Mouse (Mus musculus): ENCODE data around the gene Spred2. TPM values are rescaled to one million over a fixed set of nuclear protein-coding genes. Genes with fewer than 3 reads are reported as not detected.

The Spred2 gene
- polyA plus RNA-seq, 2 experiments, result 1.0 to 3.1 TPM

DNA sequence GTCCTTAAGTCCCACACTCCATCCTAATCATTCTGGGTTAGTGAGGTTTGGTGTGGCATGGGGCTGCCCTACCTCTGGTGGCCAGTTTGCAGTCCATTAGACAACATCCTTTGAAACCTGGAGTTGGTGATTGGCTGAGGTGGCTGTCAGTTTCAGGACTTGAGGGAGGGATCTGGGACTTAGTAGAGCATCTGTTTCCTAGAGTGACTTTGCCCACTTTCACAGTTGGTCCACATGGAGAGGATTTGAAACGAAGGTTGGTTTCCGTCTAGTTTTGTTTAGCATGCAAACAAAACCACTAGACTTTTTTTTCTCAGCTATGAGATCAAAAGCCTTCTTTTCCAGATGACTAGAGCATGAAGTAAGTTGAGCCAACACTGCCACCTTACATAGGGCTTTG is 53.5 kb downstream of the Spred2 start:
- Histone ChIP-seq H3K4me1 (replicated peaks; ENCODE audit: control insufficient read depth in 2 of 2, insufficient read depth in 2 of 2, low read length in 1 of 2) (peaks cover 0 to 23% of the 10 kb centered on the region in 2 experiments; a peak in 2 of 4 replicates), H3K4me3 (ENCODE audit: insufficient read depth in 1 of 2, low read depth in 2 of 2, low read length in 2 of 2) (no peak overlapping the region), H3K36me3 (replicated peaks; ENCODE audit: control insufficient read depth, insufficient read depth, low read depth) (no peaks in the 10 kb centered on the region), H3K4me2 (ENCODE audit: low read depth) (no peak overlapping the region), H3K27ac (no peak overlapping the region), H3K27me3 (ENCODE audit: control insufficient read depth, insufficient read depth, low read length) (no peaks in the 10 kb centered on the region), H3K9me3 (ENCODE audit: control insufficient read depth, low read length) (no peaks in the 10 kb centered on the region), H3K9ac (replicated peaks) (no peak overlapping the region)
- no peak for DNase-seq (ENCODE audit: low read depth in 3 of 3, low spot score in 3 of 3)
- WGBS (ENCODE audit: insufficient replicate concordance), result 62% methylated on average over 2 of the region's 2 CpGs
- TF ChIP-seq EP300 (IDR thresholded peaks at IDR 0.05; ENCODE audit: low read depth) (no peak), CTCF (IDR thresholded peaks at IDR 0.05; ENCODE audit: low read depth) (no peak)
- ATAC-seq (ENCODE audit: insufficient read depth), result no peak

DNA sequence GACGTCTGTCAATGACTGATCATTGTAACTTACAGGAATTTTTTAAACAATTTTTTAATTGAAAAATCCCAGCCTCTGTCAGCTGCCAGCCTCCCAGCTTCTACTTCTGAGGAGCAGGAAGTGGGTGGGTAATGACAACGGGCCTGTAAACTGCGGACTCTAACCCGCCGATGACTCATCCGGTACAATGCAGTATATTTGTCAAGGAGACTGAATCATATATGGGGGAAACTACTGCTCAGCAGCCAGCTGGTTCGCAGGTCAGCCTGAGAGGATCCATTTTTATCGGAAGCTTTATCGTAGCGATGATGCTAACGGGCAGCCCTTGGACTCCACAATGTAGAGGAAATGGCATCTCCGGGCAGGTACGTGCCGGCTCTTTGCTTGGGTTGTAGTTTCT is 55.2 kb downstream of the Spred2 start:
- TF ChIP-seq CTCF (IDR thresholded peaks at IDR 0.05; ENCODE audit: low read depth) (no peak), EP300 (IDR thresholded peaks at IDR 0.05; ENCODE audit: low read depth) (no peak)
- Histone ChIP-seq H3K4me2 (ENCODE audit: low read depth) (peak overlapping the region; percentile 24; the same call in 1 of the 2 replicates), H3K36me3 (replicated peaks; ENCODE audit: control insufficient read depth, insufficient read depth, low read depth) (no peaks in the 10 kb centered on the region), H3K27me3 (ENCODE audit: control insufficient read depth, insufficient read depth, low read length) (no peaks in the 10 kb centered on the region), H3K4me3 (ENCODE audit: insufficient read depth in 1 of 2, low read depth in 2 of 2, low read length in 2 of 2) (no peak overlapping the region), H3K27ac (no peak overlapping the region), H3K4me1 (replicated peaks; ENCODE audit: control insufficient read depth in 2 of 2, insufficient read depth in 2 of 2, low read length in 1 of 2) (peaks cover 0 to 24% of the 10 kb centered on the region in 2 experiments; a peak in 3 of 4 replicates), H3K9ac (replicated peaks) (0 out of 2 replicates have a peak overlapping the region, but pooled peaks have one; percentile 7), H3K9me3 (ENCODE audit: control insufficient read depth, low read length) (no peaks in the 10 kb centered on the region)
- WGBS (ENCODE audit: insufficient replicate concordance), result 24% methylated on average over 14 of the region's 14 CpGs
- ATAC-seq (ENCODE audit: insufficient read depth) (peak; percentile 34; the same call in 1 of the 2 replicates), DNase-seq (ENCODE audit: low read depth in 3 of 3, low spot score in 3 of 3) (no peak)

DNA sequence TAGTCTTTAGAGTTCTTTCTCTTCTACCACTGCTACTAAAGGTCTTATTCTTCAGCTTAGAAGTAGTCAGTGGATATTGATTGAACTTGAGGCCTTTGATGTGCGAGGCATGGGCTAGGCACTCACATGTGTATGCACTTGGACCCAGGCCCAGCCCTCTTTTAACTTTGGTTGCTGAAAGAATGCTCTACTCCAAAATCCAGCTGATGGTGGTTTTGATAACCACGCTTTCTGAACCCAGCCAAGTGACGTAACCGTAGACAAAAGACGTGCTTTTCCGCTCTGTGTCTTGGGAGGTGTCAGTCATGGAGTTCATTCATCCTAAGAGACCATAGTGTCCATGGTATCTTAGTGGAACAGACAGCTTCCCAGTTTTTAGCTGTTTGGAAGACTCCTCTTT is 57.9 kb downstream of the Spred2 start:
- no peaks in the 10 kb centered on the region for H3K36me3 ChIP-seq (replicated peaks; ENCODE audit: control insufficient read depth, insufficient read depth, low read depth)
- no peak overlapping the region for H3K4me2 ChIP-seq (ENCODE audit: low read depth)
- peaks cover 8 to 39% of the 10 kb centered on the region in 2 experiments for H3K4me1 ChIP-seq (replicated peaks; ENCODE audit: control insufficient read depth in 2 of 2, insufficient read depth in 2 of 2, low read length in 1 of 2)
- TF ChIP-seq CTCF (IDR thresholded peaks at IDR 0.05; ENCODE audit: low read depth) (no peak), EP300 (IDR thresholded peaks at IDR 0.05; ENCODE audit: low read depth) (no peak)
- no peak overlapping the region for H3K27ac ChIP-seq
- WGBS (ENCODE audit: insufficient replicate concordance), result 32% methylated on average over 6 of the region's 6 CpGs
- H3K9me3 ChIP-seq (ENCODE audit: control insufficient read depth, low read length), result no peaks in the 10 kb centered on the region
- no peak overlapping the region for H3K9ac ChIP-seq (replicated peaks)
- H3K4me3 ChIP-seq (ENCODE audit: insufficient read depth in 1 of 2, low read depth in 2 of 2, low read length in 2 of 2), result no peak overlapping the region
- ATAC-seq (ENCODE audit: insufficient read depth), result no peak
- DNase-seq (ENCODE audit: low read depth in 3 of 3, low spot score in 3 of 3), result no peak
- H3K27me3 ChIP-seq (ENCODE audit: control insufficient read depth, insufficient read depth, low read length), result no peaks in the 10 kb centered on the region

DNA sequence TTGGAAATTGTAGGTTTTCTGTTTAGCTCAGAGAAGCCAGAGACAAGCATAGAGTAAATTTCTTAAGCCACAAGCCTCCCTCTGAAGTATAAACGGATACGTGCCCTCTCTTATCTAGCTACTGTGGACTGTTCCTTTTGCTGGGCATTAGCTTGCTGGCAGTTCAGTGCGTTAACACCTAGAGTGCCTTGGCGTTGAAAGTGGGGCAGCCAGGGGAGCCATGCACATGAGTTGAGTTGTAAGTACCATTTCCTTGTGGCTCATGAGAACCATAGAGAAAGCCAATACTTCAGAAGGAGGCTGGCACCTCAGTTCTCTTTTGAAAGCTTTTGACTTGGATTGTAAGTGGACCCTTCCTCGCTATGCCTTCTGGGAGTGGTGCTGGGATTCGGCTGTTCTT is 58.6 kb downstream of the Spred2 start:
- TF ChIP-seq EP300 (IDR thresholded peaks at IDR 0.05; ENCODE audit: low read depth) (no peak), CTCF (IDR thresholded peaks at IDR 0.05; ENCODE audit: low read depth) (no peak)
- H3K4me1 ChIP-seq (replicated peaks; ENCODE audit: control insufficient read depth in 2 of 2, insufficient read depth in 2 of 2, low read length in 1 of 2), result peaks cover 8 to 43% of the 10 kb centered on the region in 2 experiments

DNA sequence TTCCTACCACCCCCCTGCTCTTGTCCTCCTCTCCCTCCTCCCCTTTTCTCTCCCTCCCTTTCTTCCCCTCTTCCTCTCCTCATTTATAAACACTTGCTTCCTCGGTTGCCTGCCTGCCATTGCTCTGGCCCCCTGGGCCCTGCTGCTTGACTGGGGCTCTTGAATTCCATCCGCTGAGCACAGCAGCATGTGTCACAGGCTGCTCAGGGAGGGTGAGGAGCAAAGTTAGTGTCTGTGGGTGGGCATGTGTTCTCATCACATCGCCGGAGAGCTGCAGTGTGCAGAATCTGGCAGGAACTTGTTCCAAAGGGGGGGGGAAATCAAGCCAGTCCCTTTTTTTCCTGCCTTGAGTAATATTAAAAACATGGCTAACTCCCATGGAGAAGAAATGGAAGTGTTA is 59.1 kb downstream of the Spred2 start:
- no peaks in the 10 kb centered on the region for H3K27me3 ChIP-seq (ENCODE audit: control insufficient read depth, insufficient read depth, low read length)
- no peaks in the 10 kb centered on the region for H3K9me3 ChIP-seq (ENCODE audit: control insufficient read depth, low read length)
- H3K4me2 ChIP-seq (ENCODE audit: low read depth), result no peak overlapping the region
- ATAC-seq (ENCODE audit: insufficient read depth), result no peak
- peaks cover 8 to 47% of the 10 kb centered on the region in 2 experiments for H3K4me1 ChIP-seq (replicated peaks; ENCODE audit: control insufficient read depth in 2 of 2, insufficient read depth in 2 of 2, low read length in 1 of 2)
- WGBS (ENCODE audit: insufficient replicate concordance), result 75% methylated on average over 4 of the region's 4 CpGs
- DNase-seq (ENCODE audit: low read depth in 3 of 3, low spot score in 3 of 3), result no peak
- H3K9ac ChIP-seq (replicated peaks), result no peak overlapping the region
- no peak for TF ChIP-seq EP300 (IDR thresholded peaks at IDR 0.05; ENCODE audit: low read depth)
- TF ChIP-seq CTCF (IDR thresholded peaks at IDR 0.05; ENCODE audit: low read depth), result no peak
- H3K4me3 ChIP-seq (ENCODE audit: insufficient read depth in 1 of 2, low read depth in 2 of 2, low read length in 2 of 2), result no peak overlapping the region
- H3K36me3 ChIP-seq (replicated peaks; ENCODE audit: control insufficient read depth, insufficient read depth, low read depth), result no peaks in the 10 kb centered on the region
- H3K27ac ChIP-seq, result no peak overlapping the region

More for the DNA sequence above, 58.6 kb downstream of the Spred2 start:
- no peaks in the 10 kb centered on the region for H3K9me3 ChIP-seq (ENCODE audit: control insufficient read depth, low read length)
- no peak overlapping the region for H3K4me2 ChIP-seq (ENCODE audit: low read depth)
- 46% methylated on average over 6 of the region's 6 CpGs for WGBS (ENCODE audit: insufficient replicate concordance)
- H3K36me3 ChIP-seq (replicated peaks; ENCODE audit: control insufficient read depth, insufficient read depth, low read depth), result no peaks in the 10 kb centered on the region
- ATAC-seq (ENCODE audit: insufficient read depth) (no peak), DNase-seq (ENCODE audit: low read depth in 3 of 3, low spot score in 3 of 3) (no peak)
- no peak overlapping the region for H3K4me3 ChIP-seq (ENCODE audit: insufficient read depth in 1 of 2, low read depth in 2 of 2, low read length in 2 of 2)
- no peak overlapping the region for H3K27ac ChIP-seq
- H3K9ac ChIP-seq (replicated peaks), result no peak overlapping the region
- H3K27me3 ChIP-seq (ENCODE audit: control insufficient read depth, insufficient read depth, low read length), result no peaks in the 10 kb centered on the region
